Mouse (Mus musculus): ENCODE measurements around the gene Runx1. TPM values are rescaled to one million over a fixed set of nuclear protein-coding genes. Genes with fewer than 3 reads are reported as not detected.

Runx1 gene
- 208 and 226 TPM in 2 replicates for polyA plus RNA-seq (2012)

GRCm38 (mm10) chr16:92825908-92826650, at the start of gene Runx1:
Gene Runx1, minus strand, starts transcription at chr16:92826149.
- no peak for TF ChIP-seq GATA1 (IDR thresholded peaks at IDR 0.05; ENCODE audit: low read length)

GRCm38 (mm10) chr16:92874015-92874414, 48.1 kb upstream of the Runx1 start:
- peak; percentile 80 for TF ChIP-seq GATA1 (IDR thresholded peaks at IDR 0.05; ENCODE audit: low read length)

DNA sequence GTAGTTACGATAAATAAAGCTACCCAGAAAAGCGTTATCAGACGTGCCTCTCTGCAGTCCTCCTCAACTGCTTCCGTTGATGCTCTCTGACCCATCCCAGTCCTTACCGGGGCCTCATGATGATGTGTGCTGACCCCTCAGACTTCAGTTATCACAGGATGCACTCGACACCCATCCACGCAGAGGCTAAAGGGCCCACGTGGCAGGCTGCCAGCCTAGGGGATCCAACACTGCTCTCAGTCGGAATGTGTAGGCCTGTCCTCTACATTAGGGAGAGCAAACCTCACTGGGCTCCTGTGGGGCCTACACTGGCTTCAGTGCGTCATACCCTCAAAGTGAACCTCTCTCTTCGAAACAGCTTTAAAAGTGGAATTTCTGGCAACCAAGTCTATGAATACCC, 45.8 kb upstream of the Runx1 start:
- TF ChIP-seq GATA1 (IDR thresholded peaks at IDR 0.05; ENCODE audit: low read length) = no peak

DNA sequence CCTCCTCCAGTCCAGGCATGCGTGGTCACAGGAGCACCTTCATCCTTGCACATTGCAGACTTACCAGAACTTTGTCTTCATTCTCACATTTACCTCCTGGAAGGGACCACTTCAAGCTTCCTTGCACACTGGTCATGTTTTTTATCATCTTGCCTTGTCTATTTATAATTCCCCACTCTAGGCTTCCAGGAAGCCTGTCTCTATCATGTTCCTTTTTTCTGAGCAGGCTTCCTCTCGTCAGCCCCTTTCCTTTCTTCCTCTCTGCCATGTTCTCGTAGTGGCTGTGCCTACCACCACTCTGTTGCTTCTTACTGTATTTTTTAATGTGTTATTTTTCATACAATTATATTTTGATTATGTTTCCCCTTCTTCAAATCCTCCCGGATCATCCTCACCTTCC, 42.6 kb upstream of the Runx1 start:
- TF ChIP-seq GATA1 (IDR thresholded peaks at IDR 0.05; ENCODE audit: low read length) = no peak

DNA sequence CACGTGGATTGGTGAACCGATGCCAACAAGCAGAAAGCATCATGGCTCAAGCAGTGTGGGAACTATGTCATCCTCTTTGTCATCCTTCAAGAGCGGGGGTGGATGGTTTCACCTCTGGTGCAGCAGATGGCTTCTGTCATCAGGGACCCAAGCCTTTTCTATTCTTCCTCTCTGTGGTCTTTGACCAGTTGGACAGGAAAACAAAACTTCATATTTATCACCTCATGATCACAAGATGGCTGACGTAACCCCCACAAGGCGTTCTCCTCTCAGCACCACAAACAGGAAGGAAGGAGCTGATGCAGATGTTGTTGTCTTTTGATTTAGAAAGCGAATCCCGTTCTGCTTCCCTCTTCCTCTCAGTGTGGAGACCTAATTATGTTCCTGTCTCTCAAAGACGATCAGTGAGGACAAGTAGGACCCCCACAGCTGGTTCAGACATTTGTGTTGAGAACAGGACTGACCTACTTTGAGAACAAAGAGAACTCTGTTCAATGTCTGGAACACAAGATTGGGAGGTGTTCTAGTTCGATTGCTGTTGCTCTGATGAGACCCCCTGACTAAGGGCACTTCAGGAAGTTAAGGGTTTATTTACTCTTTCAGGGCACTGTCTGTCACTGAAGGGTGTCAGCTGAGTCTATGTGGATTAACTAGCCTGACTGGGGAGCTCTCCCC, 41.4 kb upstream of the Runx1 start:
- TF ChIP-seq GATA1 (IDR thresholded peaks at IDR 0.05; ENCODE audit: low read length) = no peak

GRCm38 (mm10) chr16:92865314-92865713, 39.4 kb upstream of the Runx1 start:
- no peak for TF ChIP-seq GATA1 (IDR thresholded peaks at IDR 0.05; ENCODE audit: low read length)

DNA sequence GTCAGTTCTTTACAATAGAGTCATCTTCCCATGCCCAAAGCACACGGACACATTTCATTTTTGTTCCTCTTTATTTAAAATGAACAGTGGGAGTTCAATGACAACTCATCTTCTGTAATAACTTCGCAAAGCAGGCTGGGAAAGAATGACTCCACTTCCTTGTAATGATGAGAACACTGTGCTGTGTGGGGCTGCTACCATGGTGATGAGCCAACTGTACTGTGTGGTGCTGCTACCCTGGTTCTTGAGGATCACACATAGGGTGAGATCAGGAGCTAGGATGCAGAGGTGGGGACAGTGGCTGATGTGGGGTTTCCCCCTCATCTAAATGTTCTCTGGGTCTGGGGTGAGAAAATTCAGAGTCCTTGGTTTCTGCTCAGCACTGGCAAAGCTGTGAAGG, 38.2 kb upstream of the Runx1 start:
- no peak for TF ChIP-seq GATA1 (IDR thresholded peaks at IDR 0.05; ENCODE audit: low read length)

GRCm38 (mm10) chr16:92863179-92863578, 37.2 kb upstream of the Runx1 start:
- no peak for TF ChIP-seq GATA1 (IDR thresholded peaks at IDR 0.05; ENCODE audit: low read length)

DNA sequence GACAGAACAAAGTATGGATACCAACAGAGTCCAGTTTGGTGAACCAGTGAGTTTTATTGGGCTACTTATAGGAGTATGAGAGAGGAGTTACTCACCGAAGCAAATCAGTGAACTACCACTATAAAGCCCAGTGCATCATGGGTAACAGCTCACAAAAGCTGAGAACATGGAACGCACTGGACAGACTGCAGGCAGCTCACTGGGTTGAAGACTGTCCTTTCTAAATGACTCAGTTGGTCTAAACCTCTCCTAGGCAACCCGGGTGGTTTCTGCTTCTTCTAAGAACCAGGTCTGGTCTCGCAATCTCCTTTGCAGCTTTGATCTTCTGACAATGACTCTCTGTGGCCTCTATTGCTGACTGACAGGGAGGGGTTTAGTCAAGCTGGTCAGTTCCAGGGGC, 36.5 kb upstream of the Runx1 start:
- TF ChIP-seq GATA1 (IDR thresholded peaks at IDR 0.05; ENCODE audit: low read length) = no peak

DNA sequence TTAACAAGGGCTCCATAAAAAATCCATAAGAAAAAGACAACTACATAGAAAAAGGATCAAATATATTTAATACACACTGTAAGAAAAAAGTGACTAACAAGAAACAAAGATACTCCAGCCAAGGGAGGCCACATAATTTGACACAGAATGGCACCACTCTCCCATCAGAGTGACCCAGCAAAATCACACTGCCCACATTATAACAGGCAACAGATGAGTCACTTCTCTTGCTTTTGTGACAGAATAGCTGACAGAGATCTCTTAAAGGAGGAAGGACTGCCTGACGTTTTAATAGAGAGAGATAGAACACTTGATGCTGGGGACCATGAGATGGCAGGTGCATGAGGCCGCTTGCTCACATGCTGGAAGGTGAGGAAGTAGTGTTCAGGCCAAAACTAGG, 35.6 kb upstream of the Runx1 start:
- no peak for TF ChIP-seq GATA1 (IDR thresholded peaks at IDR 0.05; ENCODE audit: low read length)

DNA sequence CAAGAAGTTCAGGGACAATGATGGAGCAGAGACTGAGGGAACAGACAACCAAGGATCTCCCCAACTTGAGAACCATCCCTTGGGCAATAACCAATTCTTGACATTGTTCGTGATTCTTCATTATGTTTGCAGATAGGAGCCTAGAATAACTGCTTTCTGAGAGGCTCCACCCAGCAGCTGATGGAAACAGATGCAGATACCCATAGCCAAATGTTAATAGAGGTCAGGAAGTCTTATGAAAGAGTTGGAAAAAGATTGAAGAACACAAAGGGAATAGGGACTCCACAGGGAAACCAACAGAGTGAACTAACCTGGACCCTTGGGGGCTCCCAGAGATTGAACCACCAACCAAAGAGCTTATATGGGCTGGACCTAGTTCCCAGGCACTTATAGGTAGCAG, 34.7 kb upstream of the Runx1 start:
- TF ChIP-seq GATA1 (IDR thresholded peaks at IDR 0.05; ENCODE audit: low read length) = no peak

GRCm38 (mm10) chr16:92856779-92857178, 30.8 kb upstream of the Runx1 start:
- TF ChIP-seq GATA1 (IDR thresholded peaks at IDR 0.05; ENCODE audit: low read length) = no peak

DNA sequence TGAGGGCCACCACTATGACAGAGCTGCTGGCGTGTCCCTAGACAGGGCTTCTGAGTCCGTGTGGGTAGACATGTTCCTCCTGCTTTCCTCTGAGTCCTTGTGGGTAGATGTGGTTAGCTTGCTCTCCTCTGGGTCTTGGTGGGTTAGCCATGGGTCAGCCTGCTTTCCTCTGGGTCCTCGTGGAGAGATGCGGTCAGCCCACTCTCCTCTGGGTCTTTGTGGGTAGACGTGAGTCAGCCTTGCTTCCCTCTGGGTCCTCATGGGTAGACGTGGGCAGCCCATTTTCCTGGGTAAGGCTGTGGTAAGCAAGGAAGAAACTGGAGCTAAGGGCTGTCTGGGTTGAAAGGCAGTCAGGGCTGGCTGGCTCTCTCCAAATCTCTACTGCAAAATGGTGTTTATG, 26.3 kb upstream of the Runx1 start:
- TF ChIP-seq GATA1 (IDR thresholded peaks at IDR 0.05; ENCODE audit: low read length) = no peak

DNA sequence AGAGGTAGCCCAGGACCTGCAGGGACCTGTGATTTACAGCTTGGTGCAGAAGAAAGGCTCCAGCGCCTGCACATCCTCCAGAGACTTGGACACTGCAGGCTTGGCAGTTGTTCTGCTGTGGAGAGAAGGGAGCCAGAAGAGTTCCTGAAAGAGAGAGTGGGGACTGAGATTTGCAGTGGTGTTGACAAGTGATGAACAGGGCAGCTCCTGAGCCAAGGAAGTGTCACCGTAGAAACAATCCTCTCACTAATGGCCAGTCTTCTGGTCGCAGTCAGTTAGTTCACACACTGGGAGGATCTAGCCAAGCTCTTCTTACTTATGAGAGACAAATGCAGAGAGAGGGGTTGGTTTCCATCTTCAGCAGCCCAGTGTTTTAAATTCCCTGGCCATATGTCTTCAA, 24.5 kb upstream of the Runx1 start:
- TF ChIP-seq GATA1 (IDR thresholded peaks at IDR 0.05; ENCODE audit: low read length) = no peak

DNA sequence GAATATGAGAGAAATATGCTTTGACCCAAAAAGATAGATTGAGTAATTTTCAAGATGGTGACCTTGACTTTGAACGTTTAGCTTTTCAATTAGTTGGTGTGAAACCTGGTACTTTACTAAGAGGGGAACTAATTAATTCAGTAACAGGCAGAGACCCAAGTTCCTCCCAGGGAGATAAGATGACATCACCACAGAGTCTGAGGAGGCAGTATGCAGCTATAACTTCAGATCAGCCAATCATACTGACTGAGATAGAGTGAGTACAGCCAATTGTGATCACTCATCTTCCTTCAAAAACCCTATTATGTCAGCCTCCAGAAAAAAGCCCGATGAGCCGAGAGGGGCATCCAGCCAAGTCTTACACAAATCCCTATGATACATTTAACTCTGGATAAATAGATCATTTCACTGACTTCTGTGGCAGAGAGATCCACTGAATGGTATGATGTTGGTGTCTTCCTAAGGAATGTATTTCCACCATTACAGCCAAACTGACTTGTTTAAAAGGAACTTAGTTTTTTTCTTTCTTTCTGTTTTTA, 21.9 kb upstream of the Runx1 start:
- TF ChIP-seq GATA1 (IDR thresholded peaks at IDR 0.05; ENCODE audit: low read length) = no peak

- TF ChIP-seq GATA1 (IDR thresholded peaks at IDR 0.05; ENCODE audit: low read length) = no peak
Observed at GRCm38 (mm10) chr16:92845244-92846225, 19.6 kb upstream of the Runx1 start.

All from G1E-ER4 (cell line).